Mouse (Mus musculus) stomach, embryonic 15.5 days (tissue): ENCODE data around the gene Pcsk4. TPM values are rescaled to one million over a fixed set of nuclear protein-coding genes. Genes with fewer than 3 reads are reported as not detected.

Experiments used
- ATAC-seq: fragments of 200-750 bp; cut with Nextera tagmentation; 2 replicates; pipeline ENCODE4 v1.8.0; 2017; ENCODE audit warnings: low read depth, moderate number of reproducible peaks, moderate TSS enrichment; ENCODE audit not compliant: insufficient read depth, low FRiP score
- H3K27ac ChIP-seq: fragments of 300-500 bp; sonication (generic); 2 replicates; pipeline ENCODE4 v1.5.1; 2015; ENCODE audit warnings: mild to moderate bottlenecking, inconsistent platforms
- H3K27me3 ChIP-seq: fragments of 300-500 bp; sonication (generic); replicated peaks from 2 replicates; pipeline ENCODE4 v1.6.1; 2015; ENCODE audit warnings: inconsistent platforms
- H3K36me3 ChIP-seq: fragments of 300-500 bp; sonication (generic); 2 replicates; pipeline ENCODE4 v1.6.1; 2015; ENCODE audit warnings: inconsistent platforms
- H3K4me1 ChIP-seq: fragments of 300-500 bp; sonication (generic); 2 replicates; pipeline ENCODE4 v1.6.1; 2015; ENCODE audit warnings: inconsistent platforms
- H3K4me2 ChIP-seq: fragments of 300-500 bp; sonication (generic); 2 replicates; pipeline ENCODE4 v1.6.1; 2015; ENCODE audit warnings: mild to moderate bottlenecking, inconsistent platforms
- H3K4me3 ChIP-seq: fragments of 300-500 bp; sonication (generic); replicated peaks from 2 replicates; pipeline ENCODE4 v1.5.1; 2015; ENCODE audit warnings: inconsistent platforms
- H3K9ac ChIP-seq: fragments of 300-500 bp; sonication (generic); 2 replicates; pipeline ENCODE4 v1.6.1; 2015; ENCODE audit warnings: inconsistent platforms
- H3K9me3 ChIP-seq: fragments of 300-500 bp; sonication (generic); 2 replicates; pipeline ENCODE4 v1.6.1; 2016; ENCODE audit warnings: inconsistent platforms
- WGBS: fragments of 180-500 bp; shearing (Covaris S2); methylation state at CpG from one replicate; pipeline ENCODE4 v1.1.7; 2015; 5-methylcytosine and 5-hydroxymethylcytosine counted together
- polyA plus RNA-seq: library from polyadenylated mRNA; unstranded; fragments of >200 nt; fragmentation: Nextera tagmentation; extraction: Ambion mirVana; gene quantifications from 2 replicates; pipeline ENCODE4 v1.2.1, GENCODE M21; 2015

The Pcsk4 gene
- polyA plus RNA-seq, 1 experiment from 2014 or later, result 5.4 TPM

GRCm38 (mm10) chr10:80301256-80302081 lies 27.8 kb downstream of the Pcsk4 start:
- H3K36me3 ChIP-seq, result no peaks in the 10 kb centered on the region
- peaks cover 3% of the 10 kb centered on the region for H3K4me1 ChIP-seq
- H3K27ac ChIP-seq, result no peak overlapping the region
- WGBS, result 75% methylated on average over 10 of the region's 10 CpGs
- ATAC-seq, result no peak
- no peaks in the 10 kb centered on the region for H3K9me3 ChIP-seq
- peak overlapping the region; percentile 29; the same call in 1 of the 2 replicates for H3K4me2 ChIP-seq
- no peak overlapping the region for H3K9ac ChIP-seq
- H3K4me3 ChIP-seq, result no peak overlapping the region
- H3K27me3 ChIP-seq, result peaks cover 84% of the 10 kb centered on the region

DNA sequence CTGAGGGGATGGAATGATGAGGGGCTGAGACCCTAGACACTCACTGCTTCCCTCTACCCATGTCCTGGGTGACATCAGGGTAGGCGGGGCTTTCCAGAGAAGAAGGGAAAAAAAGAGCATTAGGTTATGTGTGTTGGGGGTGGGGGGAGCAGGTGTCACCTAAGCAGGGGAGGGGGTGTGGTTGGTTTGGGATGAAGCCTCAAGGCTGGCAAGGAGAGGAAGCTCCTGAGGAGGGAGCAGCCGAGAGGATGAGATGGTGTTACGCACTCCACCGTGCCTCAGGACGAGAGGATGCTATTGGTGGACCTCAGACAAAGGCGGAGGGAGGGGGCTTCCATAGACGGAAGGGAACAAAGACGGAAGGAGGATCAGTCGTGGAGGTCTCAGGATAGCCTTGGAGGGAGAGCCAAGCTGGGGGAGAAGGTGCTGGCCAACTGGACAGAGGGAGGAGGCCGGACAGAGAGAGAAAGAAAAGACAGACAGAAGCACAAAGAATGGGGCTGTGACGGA lies 28.6 kb downstream of the Pcsk4 start:
- Histone ChIP-seq H3K4me3 (no peak overlapping the region), H3K36me3 (no peaks in the 10 kb centered on the region), H3K9me3 (no peaks in the 10 kb centered on the region), H3K4me1 (peaks cover 10% of the 10 kb centered on the region), H3K27ac (no peak overlapping the region), H3K9ac (no peak overlapping the region), H3K4me2 (no peak overlapping the region), H3K27me3 (peaks cover 77% of the 10 kb centered on the region)
- WGBS, result 33% methylated on average over 11 of the region's 11 CpGs
- ATAC-seq, result no peak

DNA sequence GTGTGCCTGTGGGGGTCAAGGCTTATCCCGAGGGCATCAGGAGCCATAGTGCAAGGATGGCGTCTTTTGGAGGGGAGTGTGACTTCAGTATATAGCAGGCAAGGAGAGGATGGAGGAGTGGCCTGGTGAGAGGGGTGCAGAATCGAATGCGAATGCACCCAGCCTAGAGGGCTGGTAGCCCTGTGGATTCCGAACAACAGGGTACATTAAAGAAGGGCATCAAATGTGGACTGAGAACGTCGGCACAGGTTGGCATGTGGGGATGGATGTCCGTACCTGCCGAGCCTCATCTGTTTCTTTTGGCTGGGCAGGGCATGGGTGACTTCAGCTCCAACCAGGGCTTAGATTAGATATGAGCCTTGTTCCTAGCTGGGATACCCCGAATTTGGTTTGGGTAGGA lies 29.5 kb downstream of the Pcsk4 start:
- Histone ChIP-seq H3K4me1 (peaks cover 10% of the 10 kb centered on the region), H3K9me3 (no peaks in the 10 kb centered on the region), H3K4me2 (no peak overlapping the region), H3K27ac (no peak overlapping the region), H3K9ac (no peak overlapping the region), H3K27me3 (peaks cover 69% of the 10 kb centered on the region), H3K36me3 (no peaks in the 10 kb centered on the region; the same call in 1 of the 2 replicates), H3K4me3 (no peak overlapping the region)
- no peak for ATAC-seq
- WGBS, result 53% methylated on average over 10 of the region's 10 CpGs

DNA sequence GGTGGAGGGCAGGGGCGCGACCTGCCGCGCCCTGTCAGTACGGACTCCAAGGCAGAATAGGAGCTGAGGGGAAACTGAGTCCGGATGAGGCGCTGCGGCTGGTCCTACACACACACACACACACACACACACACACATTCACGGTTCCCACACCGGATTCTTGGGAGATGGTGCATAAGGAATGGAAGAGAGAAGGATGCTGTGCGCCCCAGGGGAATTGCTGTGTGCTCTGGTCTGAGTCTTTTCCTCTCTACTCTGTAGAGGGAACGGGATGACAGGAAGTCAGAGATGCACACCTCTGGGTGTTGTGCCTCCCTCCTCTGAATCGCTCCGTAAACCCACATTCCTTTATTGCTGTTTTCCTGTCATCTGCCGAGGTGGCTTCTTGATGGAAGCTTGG lies 30.0 kb downstream of the Pcsk4 start:
- Histone ChIP-seq H3K27ac (no peak overlapping the region), H3K27me3 (peaks cover 63% of the 10 kb centered on the region), H3K4me3 (peak overlapping the region; percentile 6; the same call in 1 of the 2 replicates), H3K4me1 (peaks cover 11% of the 10 kb centered on the region), H3K9ac (no peak overlapping the region), H3K36me3 (peaks cover 5% of the 10 kb centered on the region), H3K9me3 (no peaks in the 10 kb centered on the region), H3K4me2 (no peak overlapping the region)
- 11% methylated on average over 15 of the region's 15 CpGs for WGBS
- ATAC-seq, result no peak

- Histone ChIP-seq H3K27me3 (peaks cover 58% of the 10 kb centered on the region), H3K9me3 (no peaks in the 10 kb centered on the region), H3K9ac (no peak overlapping the region), H3K4me3 (peak overlapping the region; percentile 6; the same call in 1 of the 2 replicates), H3K4me2 (no peak overlapping the region), H3K27ac (no peak overlapping the region), H3K36me3 (peaks cover 10% of the 10 kb centered on the region), H3K4me1 (peaks cover 17% of the 10 kb centered on the region)
- no peak for ATAC-seq
- 5% methylated on average over 26 of the region's 26 CpGs for WGBS
These were observed 30.6 kb downstream of the Pcsk4 start for GRCm38 (mm10) chr10:80298571-80299281.

GRCm38 (mm10) chr10:80297526-80298133 lies 31.7 kb downstream of the Pcsk4 start:
- Histone ChIP-seq H3K9me3 (no peaks in the 10 kb centered on the region), H3K36me3 (peaks cover 10% of the 10 kb centered on the region), H3K27ac (no peak overlapping the region), H3K27me3 (peaks cover 53% of the 10 kb centered on the region), H3K4me1 (peaks cover 22% of the 10 kb centered on the region), H3K4me2 (no peak overlapping the region), H3K4me3 (no peak overlapping the region), H3K9ac (no peak overlapping the region)
- WGBS, result 67% methylated on average over 8 of the region's 8 CpGs
- no peak for ATAC-seq

- Histone ChIP-seq H3K9me3 (no peaks in the 10 kb centered on the region), H3K4me3 (no peak overlapping the region), H3K9ac (no peak overlapping the region), H3K4me1 (peaks cover 22% of the 10 kb centered on the region), H3K4me2 (peak overlapping the region; percentile 70; the same call in 1 of the 2 replicates), H3K27ac (no peak overlapping the region), H3K27me3 (peaks cover 45% of the 10 kb centered on the region), H3K36me3 (peaks cover 10% of the 10 kb centered on the region)
- ATAC-seq, result no peak
- 74% methylated on average over 5 of the region's 5 CpGs for WGBS
These were observed 32.5 kb downstream of the Pcsk4 start for GRCm38 (mm10) chr10:80296824-80297223.

DNA sequence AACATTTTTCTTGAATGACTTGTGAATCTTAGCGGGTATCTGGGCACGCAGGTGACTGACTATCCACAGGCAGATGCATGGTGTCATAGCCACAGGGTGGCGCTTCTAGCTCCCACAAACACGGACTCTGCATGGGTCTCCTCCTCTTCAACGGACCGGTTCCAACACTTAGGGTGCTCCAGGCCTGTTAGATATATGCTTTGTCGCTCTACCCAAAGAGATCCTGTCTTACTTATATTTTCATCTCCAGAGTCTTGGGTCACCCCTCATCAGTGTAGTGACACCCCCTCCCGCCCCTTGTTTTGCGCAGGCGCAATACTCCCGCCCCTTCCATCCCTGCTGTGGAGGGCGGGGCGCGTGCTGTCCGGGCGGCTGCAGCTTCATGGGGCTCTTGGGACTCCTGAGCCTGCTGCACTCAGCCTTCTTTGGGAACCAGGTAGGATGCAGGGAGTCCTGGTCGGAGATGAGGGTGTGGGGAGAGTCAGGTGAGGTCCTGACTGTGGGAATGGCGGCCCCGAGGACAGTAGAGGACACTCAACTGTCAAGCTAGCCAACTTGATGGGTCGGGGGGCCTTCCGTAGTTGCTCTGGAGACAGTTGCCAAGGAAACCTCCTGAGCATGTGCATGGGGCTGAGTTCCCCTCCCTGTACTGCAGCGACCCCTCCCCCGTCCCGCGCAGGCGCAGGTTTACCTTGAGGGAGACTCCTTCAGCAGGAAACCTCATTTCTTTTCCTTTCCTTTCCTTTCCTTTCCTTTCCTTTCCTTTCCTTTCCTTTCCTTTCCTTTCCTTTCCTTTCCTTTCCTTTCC lies 33.5 kb downstream of the Pcsk4 start, which contains the start of gene Apc2:
Apc2 (plus strand) TSS at position 360 of the 808 bp plus-strand sequence.
- Histone ChIP-seq H3K27me3 (peaks cover 35% of the 10 kb centered on the region), H3K4me1 (peaks cover 22% of the 10 kb centered on the region), H3K27ac (0 out of 2 replicates have a peak within 1 kb of the TSS, but pooled peaks have one; percentile 51), H3K4me3 (peak within 1 kb of the TSS; percentile 40), H3K9ac (peak within 1 kb of the TSS; percentile 19; the same call in 1 of the 2 replicates), H3K36me3 (peaks cover 10% of the 10 kb centered on the region), H3K9me3 (no peaks in the 10 kb centered on the region), H3K4me2 (peak within 1 kb of the TSS; percentile 70)
- peak; percentile 50 for ATAC-seq
- 1% methylated on average over 26 of the region's 26 CpGs for WGBS

DNA sequence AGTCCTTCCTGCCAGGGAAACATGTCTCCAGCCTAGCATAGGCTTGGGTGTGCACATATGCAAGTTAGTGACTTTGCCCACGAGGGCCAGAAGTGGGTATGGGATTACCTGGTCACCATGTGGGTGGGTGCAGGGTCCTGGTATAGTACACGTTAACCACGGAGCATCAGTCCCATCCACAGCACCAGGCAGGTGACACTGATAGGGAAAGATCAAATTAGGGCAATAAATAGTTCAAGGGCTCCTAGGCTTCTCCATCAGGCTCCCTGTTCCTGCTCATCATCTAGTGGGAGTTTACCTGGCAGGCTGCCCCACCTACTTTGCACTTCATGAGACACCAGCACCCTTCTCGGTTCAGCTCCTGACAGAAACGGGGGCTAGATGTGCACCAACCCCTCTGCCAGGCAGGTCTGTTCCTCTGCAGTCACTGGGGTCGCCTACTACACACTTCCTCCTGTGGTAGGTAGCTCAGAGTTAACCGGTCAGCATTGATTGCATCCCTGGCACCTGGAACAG lies 34.5 kb downstream of the Pcsk4 start:
- Histone ChIP-seq H3K4me3 (no peak overlapping the region), H3K9ac (no peak overlapping the region), H3K36me3 (peaks cover 10% of the 10 kb centered on the region), H3K27ac (no peak overlapping the region), H3K4me2 (no peak overlapping the region), H3K4me1 (peaks cover 22% of the 10 kb centered on the region), H3K9me3 (no peaks in the 10 kb centered on the region), H3K27me3 (peaks cover 25% of the 10 kb centered on the region)
- WGBS, result 44% methylated on average over 7 of the region's 7 CpGs
- ATAC-seq, result no peak

GRCm38 (mm10) chr10:80294311-80294710 lies 35.0 kb downstream of the Pcsk4 start:
- Histone ChIP-seq H3K27me3 (peaks cover 20% of the 10 kb centered on the region), H3K27ac (no peak overlapping the region), H3K4me2 (no peak overlapping the region; the same call in 1 of the 2 replicates), H3K4me3 (peak overlapping the region; percentile 88; the same call in 1 of the 2 replicates), H3K36me3 (peaks cover 10% of the 10 kb centered on the region), H3K9me3 (no peaks in the 10 kb centered on the region), H3K4me1 (peaks cover 22% of the 10 kb centered on the region), H3K9ac (no peak overlapping the region)
- ATAC-seq, result no peak
- 81% methylated on average over 4 of the region's 4 CpGs for WGBS

DNA sequence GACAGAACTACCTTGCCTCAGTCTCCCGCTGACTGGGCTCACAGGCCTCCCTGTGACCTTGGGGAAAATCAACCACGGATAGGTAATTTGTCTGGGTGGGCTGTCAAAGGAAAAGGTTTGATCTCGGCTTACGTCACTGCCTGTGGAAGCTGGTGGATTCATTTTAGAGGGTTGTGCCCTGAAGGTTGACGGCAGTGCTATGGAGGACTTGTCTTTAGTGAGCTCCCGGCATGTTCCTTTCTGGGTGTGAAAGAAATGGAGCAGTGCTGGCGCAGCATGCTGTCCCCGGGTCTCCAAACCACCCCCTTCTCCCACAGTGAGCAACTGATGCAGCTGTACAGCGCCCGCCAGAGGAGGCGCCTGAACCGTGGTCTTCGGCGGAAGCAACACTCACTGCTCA lies 36.0 kb downstream of the Pcsk4 start:
- peak overlapping the region; percentile 98 for H3K9ac ChIP-seq
- H3K36me3 ChIP-seq, result peaks cover 13% of the 10 kb centered on the region
- H3K27ac ChIP-seq, result peak overlapping the region; percentile 89; the same call in 1 of the 2 replicates
- peak overlapping the region; percentile 88 for H3K4me3 ChIP-seq
- no peak for ATAC-seq
- 24% methylated on average over 14 of the region's 14 CpGs for WGBS
- H3K27me3 ChIP-seq, result peaks cover 10% of the 10 kb centered on the region
- H3K9me3 ChIP-seq, result no peaks in the 10 kb centered on the region
- H3K4me2 ChIP-seq, result peak overlapping the region; percentile 69
- H3K4me1 ChIP-seq, result peaks cover 22% of the 10 kb centered on the region
